Mouse (Mus musculus) liver, embryonic 16.5 days (tissue): ENCODE results near the gene Ddah1. TPM values are rescaled to one million over a fixed set of nuclear protein-coding genes. Genes with fewer than 3 reads are reported as not detected.

Experiments
- ATAC-seq: fragments of 200-750 bp; cut with Nextera tagmentation; 2 replicates; pipeline ENCODE4 v1.8.0; 2017; ENCODE audit warnings: low read depth, mild to moderate bottlenecking, moderate number of reproducible peaks, moderate library complexity
- H3K27ac ChIP-seq: fragments of 300-500 bp; sonication (generic); 2 replicates; pipeline ENCODE4 v1.5.1; 2014; ENCODE audit warnings: mild to moderate bottlenecking, low read length
- H3K27me3 ChIP-seq: fragments of 300-500 bp; sonication (generic); 2 replicates; pipeline ENCODE4 v1.6.1; 2014; ENCODE audit warnings: low read depth, low read length, mixed read lengths; ENCODE audit not compliant: control insufficient read depth, insufficient read depth
- H3K36me3 ChIP-seq: fragments of 300-500 bp; sonication (generic); 2 replicates; pipeline ENCODE4 v1.6.1; 2014; ENCODE audit warnings: mild to moderate bottlenecking; ENCODE audit not compliant: control insufficient read depth, insufficient read depth
- H3K4me1 ChIP-seq: fragments of 300-500 bp; sonication (generic); 2 replicates; pipeline ENCODE4 v1.6.1; 2014; ENCODE audit warnings: low read depth, low read length, mixed read lengths; ENCODE audit not compliant: control insufficient read depth
- H3K4me2 ChIP-seq: fragments of 300-500 bp; sonication (generic); 2 replicates; pipeline ENCODE4 v1.6.1; 2014; ENCODE audit warnings: low read depth, low read length, mixed read lengths
- H3K4me3 ChIP-seq: fragments of 300-500 bp; sonication (generic); 2 replicates; pipeline ENCODE4 v1.5.1; 2014; ENCODE audit warnings: low read depth, mild to moderate bottlenecking, low read length
- H3K9ac ChIP-seq: fragments of 300-500 bp; sonication (generic); 2 replicates; pipeline ENCODE4 v1.6.1; 2014; ENCODE audit warnings: low read depth, low read length
- H3K9me3 ChIP-seq: fragments of 300-500 bp; sonication (generic); replicated peaks from 2 replicates; pipeline ENCODE4 v1.6.1; 2016; ENCODE audit warnings: low read length; ENCODE audit not compliant: control insufficient read depth
- WGBS: fragments of 180-500 bp; shearing (Covaris S2); extraction: QIAGEN DNeasy Blood & Tissue Kit; methylation state at CpG from one replicate; pipeline ENCODE4 v1.1.7; 2014; ENCODE audit not compliant: insufficient replicate concordance; 5-methylcytosine and 5-hydroxymethylcytosine counted together
- polyA plus RNA-seq: library from polyadenylated mRNA; unstranded; fragments of >200 nt; fragmentation: Nextera tagmentation; extraction: Ambion mirVana; gene quantifications from 2 replicates; pipeline ENCODE4 v1.2.1, GENCODE M21; 2015

Ddah1 gene
- polyA plus RNA-seq, 1 experiment from 2014 or later = 44.7 TPM

DNA sequence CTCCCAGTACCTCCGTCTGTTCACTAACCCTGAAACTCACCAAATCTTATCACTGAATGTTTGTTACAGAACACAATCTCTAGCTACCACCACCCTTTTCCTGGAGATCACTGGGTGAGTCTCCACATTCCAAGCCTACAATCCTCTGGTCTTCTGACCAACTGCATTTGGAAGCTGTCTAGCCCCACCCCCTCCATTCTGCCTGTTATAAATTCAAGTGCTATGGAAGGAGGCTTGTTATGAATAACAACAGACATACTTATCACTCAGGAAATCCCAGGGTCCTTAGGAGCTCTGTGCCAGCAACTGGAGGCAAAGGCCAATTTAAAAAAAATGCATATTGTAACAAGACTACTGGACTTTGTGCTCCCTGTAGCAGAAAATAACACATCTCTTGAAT lies 58.3 kb downstream of the Ddah1 start:
- Histone ChIP-seq H3K9me3 (no peaks in the 10 kb centered on the region), H3K4me1 (no peaks in the 10 kb centered on the region; the same call in 1 of the 2 replicates), H3K27me3 (no peaks in the 10 kb centered on the region), H3K4me3 (no peak overlapping the region), H3K9ac (no peak overlapping the region), H3K36me3 (no peaks in the 10 kb centered on the region), H3K4me2 (no peak overlapping the region), H3K27ac (0 out of 2 replicates have a peak overlapping the region, but pooled peaks have one; percentile 39)
- WGBS = 50% methylated on average over 1 of the region's 1 CpGs
- ATAC-seq = peak; percentile 53

- H3K4me3 ChIP-seq = no peak overlapping the region
- ATAC-seq = peak; percentile 20; the same call in 1 of the 2 replicates
- H3K9me3 ChIP-seq = no peaks in the 10 kb centered on the region
- no peaks in the 10 kb centered on the region for H3K27me3 ChIP-seq
- H3K27ac ChIP-seq = peak overlapping the region; percentile 39; the same call in 1 of the 2 replicates
- 42% methylated on average over 6 of the region's 6 CpGs for WGBS
- H3K36me3 ChIP-seq = no peaks in the 10 kb centered on the region
- no peak overlapping the region for H3K4me2 ChIP-seq
- peaks cover 1% of the 10 kb centered on the region for H3K4me1 ChIP-seq
- H3K9ac ChIP-seq = no peak overlapping the region
Measured at GRCm38 (mm10) chr3:145817276-145817675, 58.8 kb downstream of the Ddah1 start.

DNA sequence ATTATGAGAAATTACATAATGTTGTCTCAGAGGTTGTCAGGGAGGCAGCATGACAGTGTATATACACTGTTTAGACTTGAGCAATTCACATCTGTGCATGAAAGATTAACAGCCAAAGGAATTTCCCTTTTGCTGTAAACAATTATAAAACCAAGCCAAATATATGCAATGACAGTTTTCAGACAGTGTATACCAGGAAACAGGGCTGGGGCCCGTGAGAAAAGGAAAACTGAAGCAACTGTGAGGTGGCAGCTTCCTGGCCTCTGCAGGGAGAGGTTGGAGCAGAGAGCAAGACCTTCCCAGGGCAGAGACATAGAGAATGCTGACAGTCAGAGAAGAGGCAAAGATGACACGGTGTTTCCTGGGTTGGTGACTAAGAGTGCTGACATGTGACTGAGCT lies 62.0 kb downstream of the Ddah1 start:
- no peak overlapping the region for H3K4me2 ChIP-seq
- H3K4me1 ChIP-seq = peaks cover 3% of the 10 kb centered on the region
- peak; percentile 44 for ATAC-seq
- 28% methylated on average over 2 of the region's 2 CpGs for WGBS
- no peaks in the 10 kb centered on the region for H3K36me3 ChIP-seq
- no peak overlapping the region for H3K4me3 ChIP-seq
- H3K9ac ChIP-seq = no peak overlapping the region
- no peaks in the 10 kb centered on the region for H3K27me3 ChIP-seq
- H3K27ac ChIP-seq = no peak overlapping the region
- H3K9me3 ChIP-seq = no peaks in the 10 kb centered on the region

GRCm38 (mm10) chr3:145820938-145821337 lies 62.5 kb downstream of the Ddah1 start:
- H3K36me3 ChIP-seq = no peaks in the 10 kb centered on the region
- no peak overlapping the region for H3K27ac ChIP-seq
- peaks cover 3% of the 10 kb centered on the region for H3K4me1 ChIP-seq
- no peak for ATAC-seq
- no peaks in the 10 kb centered on the region for H3K27me3 ChIP-seq
- no peak overlapping the region for H3K9ac ChIP-seq
- no peaks in the 10 kb centered on the region for H3K9me3 ChIP-seq
- 64% methylated on average over 2 of the region's 2 CpGs for WGBS
- no peak overlapping the region for H3K4me3 ChIP-seq
- no peak overlapping the region for H3K4me2 ChIP-seq

DNA sequence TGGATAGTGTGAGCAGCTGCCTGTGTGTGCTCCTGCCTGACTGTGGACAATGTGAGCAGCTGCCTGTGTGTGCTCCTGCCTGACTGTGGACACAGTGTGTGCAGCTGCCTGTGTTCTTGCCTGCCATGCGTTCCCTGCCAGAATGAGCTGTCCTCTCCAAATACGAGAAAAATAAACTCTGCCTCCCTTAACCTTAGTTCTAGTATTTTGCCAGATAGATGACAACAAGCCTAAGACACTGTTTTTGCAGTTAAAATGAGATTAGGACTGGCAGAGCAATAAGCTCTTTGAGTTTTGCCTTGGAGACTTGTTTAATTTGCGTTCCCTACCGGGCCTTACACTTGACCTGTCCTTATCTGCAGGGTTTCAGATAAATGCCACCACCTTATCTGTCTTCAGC lies 63.7 kb downstream of the Ddah1 start:
- ATAC-seq = no peak
- Histone ChIP-seq H3K4me3 (no peak overlapping the region), H3K27ac (no peak overlapping the region), H3K9me3 (no peaks in the 10 kb centered on the region), H3K4me2 (no peak overlapping the region), H3K4me1 (peaks cover 3% of the 10 kb centered on the region), H3K36me3 (no peaks in the 10 kb centered on the region), H3K27me3 (no peaks in the 10 kb centered on the region), H3K9ac (no peak overlapping the region)
- WGBS = 37% methylated on average over 4 of the region's 4 CpGs

GRCm38 (mm10) chr3:145823661-145824060 lies 65.2 kb downstream of the Ddah1 start:
- H3K4me1 ChIP-seq = peaks cover 3% of the 10 kb centered on the region
- WGBS = 44% methylated on average over 4 of the region's 4 CpGs
- no peak overlapping the region for H3K27ac ChIP-seq
- no peaks in the 10 kb centered on the region for H3K27me3 ChIP-seq
- no peak for ATAC-seq
- H3K36me3 ChIP-seq = no peaks in the 10 kb centered on the region
- no peak overlapping the region for H3K4me3 ChIP-seq
- H3K4me2 ChIP-seq = no peak overlapping the region
- no peaks in the 10 kb centered on the region for H3K9me3 ChIP-seq
- no peak overlapping the region for H3K9ac ChIP-seq

DNA sequence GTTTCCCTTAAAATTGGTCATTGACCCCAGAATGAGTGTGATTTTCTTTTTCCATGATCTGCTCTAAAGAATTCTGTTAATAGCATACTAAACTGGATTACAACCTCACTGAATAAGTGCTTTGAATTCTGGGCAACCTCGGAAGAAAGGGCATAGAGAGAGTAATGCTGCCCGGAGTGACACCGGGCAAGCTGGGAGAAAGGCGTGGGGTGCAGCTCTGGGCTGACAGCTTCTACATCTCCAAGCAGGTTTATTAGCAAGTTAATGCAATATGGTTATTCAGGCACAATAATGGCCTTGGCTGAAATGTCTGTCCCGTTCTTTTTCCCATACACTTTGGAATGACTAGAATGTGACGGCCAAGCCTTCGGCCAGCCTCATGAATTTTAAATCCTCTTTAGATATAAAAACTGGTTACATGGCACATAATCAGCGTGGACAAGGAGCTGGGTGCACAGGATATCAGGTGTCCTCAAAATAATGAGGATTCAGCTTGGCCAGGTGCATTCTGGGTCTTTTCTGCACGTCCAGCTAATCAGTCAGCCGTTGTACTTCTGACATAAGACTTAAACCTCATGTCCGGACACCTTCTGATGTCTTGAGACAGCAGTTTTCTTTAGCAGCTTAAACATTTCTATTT lies 67.1 kb downstream of the Ddah1 start:
- Histone ChIP-seq H3K27me3 (no peaks in the 10 kb centered on the region), H3K4me2 (no peak overlapping the region), H3K36me3 (no peaks in the 10 kb centered on the region), H3K27ac (no peak overlapping the region), H3K9me3 (no peaks in the 10 kb centered on the region), H3K4me1 (peaks cover 3% of the 10 kb centered on the region), H3K9ac (no peak overlapping the region), H3K4me3 (no peak overlapping the region)
- 70% methylated on average over 11 of the region's 11 CpGs for WGBS
- ATAC-seq = no peak

DNA sequence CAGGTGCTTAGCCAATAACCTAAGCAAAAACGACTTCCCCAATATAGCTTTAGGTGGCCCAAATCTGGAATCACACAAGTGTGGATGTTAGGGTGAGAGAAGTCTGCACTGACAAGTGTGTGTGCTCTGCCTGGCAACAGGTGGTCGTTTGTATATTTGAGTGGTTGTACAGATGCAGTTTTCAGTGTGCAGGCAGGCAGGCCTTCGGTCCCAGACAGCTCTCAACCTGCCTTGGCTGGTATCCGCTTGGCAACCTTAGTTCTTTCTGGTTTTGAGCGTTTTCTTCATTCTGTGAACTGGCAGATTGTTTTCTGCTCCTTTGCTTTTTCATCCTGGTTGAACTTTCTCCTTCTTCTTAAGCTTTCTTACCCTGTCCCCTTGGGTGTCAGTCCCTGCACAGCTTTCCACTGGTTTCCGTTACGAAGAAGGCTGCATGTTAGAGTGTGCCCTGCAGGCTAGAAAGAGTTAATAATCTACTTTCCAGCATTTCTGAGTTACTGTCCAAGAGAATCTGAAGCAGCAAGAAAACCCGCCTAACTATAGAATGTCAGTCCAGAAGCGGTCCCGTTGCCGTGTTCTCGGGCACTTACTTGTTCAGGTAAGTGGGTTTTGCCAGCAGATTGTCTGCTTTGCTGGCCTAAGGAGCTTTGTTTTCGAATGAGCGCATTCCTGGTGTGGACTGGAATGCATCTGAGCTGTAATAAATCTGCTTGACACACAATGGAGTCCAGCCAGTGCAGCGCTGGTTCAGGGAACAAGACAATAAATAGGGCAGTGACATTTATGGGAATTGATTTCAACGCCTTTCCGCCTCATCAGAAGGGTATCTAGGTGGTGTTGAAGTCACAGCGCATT lies 68.9 kb downstream of the Ddah1 start:
- peaks cover under 1% of the 10 kb centered on the region; the same call in 1 of the 2 replicates for H3K4me1 ChIP-seq
- H3K9me3 ChIP-seq = no peaks in the 10 kb centered on the region
- no peak overlapping the region for H3K4me3 ChIP-seq
- H3K9ac ChIP-seq = no peak overlapping the region
- WGBS = 50% methylated on average over 18 of the region's 18 CpGs
- H3K4me2 ChIP-seq = no peak overlapping the region
- no peak for ATAC-seq
- H3K27me3 ChIP-seq = no peaks in the 10 kb centered on the region
- no peaks in the 10 kb centered on the region for H3K36me3 ChIP-seq
- no peak overlapping the region for H3K27ac ChIP-seq

DNA sequence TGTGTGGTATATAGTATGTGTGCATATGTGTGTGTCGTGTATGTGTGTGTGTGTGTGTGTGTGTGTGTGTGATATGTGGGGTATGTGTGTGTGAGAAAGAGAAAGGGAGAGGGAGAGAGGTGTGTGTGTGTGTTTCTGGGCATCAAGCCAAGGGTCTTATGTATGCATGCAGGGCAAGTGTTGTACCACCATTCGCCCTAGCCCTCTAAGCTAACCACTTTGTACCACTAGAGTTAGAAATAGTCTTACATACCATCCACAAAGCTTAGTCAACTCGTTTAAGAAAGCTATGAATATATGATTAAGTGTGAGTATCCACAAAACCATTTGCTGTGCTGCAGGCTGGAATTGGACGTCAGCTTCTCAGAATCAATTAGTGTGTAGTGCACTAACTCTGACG lies 70.4 kb downstream of the Ddah1 start:
- no peaks in the 10 kb centered on the region for H3K9me3 ChIP-seq
- H3K4me2 ChIP-seq = no peak overlapping the region
- no peaks in the 10 kb centered on the region for H3K27me3 ChIP-seq
- H3K27ac ChIP-seq = no peak overlapping the region
- H3K4me1 ChIP-seq = no peaks in the 10 kb centered on the region
- H3K4me3 ChIP-seq = no peak overlapping the region
- 50% methylated on average over 5 of the region's 5 CpGs for WGBS
- no peak overlapping the region for H3K9ac ChIP-seq
- 0 out of 2 replicates have a peak, but pooled peaks have one; percentile 11 for ATAC-seq
- no peaks in the 10 kb centered on the region for H3K36me3 ChIP-seq
